Mouse (Mus musculus): Measurements from ENCODE around the gene Slc38a9.

DNA sequence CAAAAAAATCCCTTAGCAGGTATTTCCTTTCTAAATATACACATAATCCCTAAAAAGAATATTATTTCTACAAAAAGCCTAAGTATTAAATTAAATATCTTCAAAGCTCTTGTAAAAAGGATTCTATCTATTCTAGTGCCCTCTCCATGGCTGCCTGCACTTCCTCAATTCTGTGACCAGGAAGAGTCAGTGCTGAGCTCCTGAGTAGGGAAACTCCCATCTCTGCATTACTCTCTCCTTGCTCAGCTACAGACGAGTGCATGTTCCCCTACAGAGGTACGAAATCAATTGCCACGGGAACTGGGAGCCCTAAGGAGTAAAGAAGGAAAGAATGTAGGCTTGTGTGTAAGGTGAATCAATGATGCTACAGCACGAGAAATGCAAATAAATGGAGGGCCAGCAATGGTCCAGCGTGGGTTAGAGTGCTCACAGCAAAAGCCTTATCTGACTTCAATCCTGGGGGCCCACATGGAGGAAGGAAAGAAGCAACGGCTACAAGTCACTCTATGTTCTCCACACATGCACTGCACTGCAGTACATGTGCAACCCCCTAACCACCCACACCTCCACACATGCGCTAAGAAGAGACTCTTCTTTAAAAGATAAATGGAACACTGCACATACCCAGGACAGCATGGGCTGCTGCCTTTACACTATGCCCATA is 25.2 kb upstream of the Slc38a9 start:
- no peak for TF ChIP-seq POLR2A (IDR thresholded peaks at IDR 0.05; ENCODE audit: insufficient read length, low read depth)
- no peak for TF ChIP-seq USF1 (IDR thresholded peaks at IDR 0.05; ENCODE audit: low read depth)
- no peak for TF ChIP-seq MAX (IDR thresholded peaks at IDR 0.05; ENCODE audit: low read depth)
- TF ChIP-seq POLR2AphosphoS2 (IDR thresholded peaks at IDR 0.05; ENCODE audit: insufficient read length, low read depth), result no peak
- TF ChIP-seq MYOG (IDR thresholded peaks at IDR 0.05; ENCODE audit: control insufficient read depth in 1 of 3, insufficient read depth in 1 of 3, insufficient read length in 2 of 3, low read depth in 2 of 3), result no peak
- TF ChIP-seq TCF12 (IDR thresholded peaks at IDR 0.05; ENCODE audit: insufficient read depth, poor library complexity, severe bottlenecking), result no peak
- no peak for TF ChIP-seq E2F4 (IDR thresholded peaks at IDR 0.05; ENCODE audit: insufficient read depth)

All from myocyte (in vitro differentiated cells).